Mouse (Mus musculus): ENCODE measurements around the gene Nipsnap2.

- no peak for TF ChIP-seq CTCF (IDR thresholded peaks at IDR 0.05)
- TF ChIP-seq EP300 (IDR thresholded peaks at IDR 0.05) = no peak
These were observed 6.2 kb downstream of the Nipsnap2 start for GRCm38 (mm10) chr5:129731021-129731420.
